Mouse (Mus musculus) heart, embryonic 13.5 days (tissue): Measurements from ENCODE around the gene Fbxo41. TPM values are rescaled to one million over a fixed set of nuclear protein-coding genes. Genes with fewer than 3 reads are reported as not detected.

Experiments used
- ATAC-seq: fragments of 200-750 bp; cut with Nextera tagmentation; 2 replicates; pipeline ENCODE4 v1.8.0; 2017; ENCODE audit warnings: moderate TSS enrichment; ENCODE audit not compliant: insufficient number of reproducible peaks, low FRiP score, low TSS enrichment; ENCODE audit errors: extremely low read depth
- H3K27ac ChIP-seq: fragments of 300-500 bp; sonication (generic); replicated peaks from 2 replicates; pipeline ENCODE4 v1.5.1; 2015; ENCODE audit warnings: moderate library complexity, mild to moderate bottlenecking, inconsistent platforms
- H3K27me3 ChIP-seq: fragments of 300-500 bp; sonication (generic); replicated peaks from 2 replicates; pipeline ENCODE4 v1.6.1; 2015; ENCODE audit warnings: mild to moderate bottlenecking, inconsistent platforms
- H3K36me3 ChIP-seq: fragments of 300-500 bp; sonication (generic); 2 replicates; pipeline ENCODE4 v1.6.1; 2015; ENCODE audit warnings: mild to moderate bottlenecking, inconsistent platforms
- H3K4me1 ChIP-seq: fragments of 300-500 bp; sonication (generic); 2 replicates; pipeline ENCODE4 v1.6.1; 2015; ENCODE audit warnings: inconsistent platforms
- H3K4me2 ChIP-seq: fragments of 300-500 bp; sonication (generic); 2 replicates; pipeline ENCODE4 v1.6.1; 2015; ENCODE audit warnings: inconsistent platforms, mild to moderate bottlenecking, moderate library complexity
- H3K4me3 ChIP-seq: fragments of 300-500 bp; sonication (generic); 2 replicates; pipeline ENCODE4 v1.5.1; 2015; ENCODE audit warnings: moderate library complexity, mild to moderate bottlenecking, inconsistent platforms
- H3K9ac ChIP-seq: fragments of 300-500 bp; sonication (generic); 2 replicates; pipeline ENCODE4 v1.6.1; 2015; ENCODE audit warnings: inconsistent platforms, mild to moderate bottlenecking, moderate library complexity
- H3K9me3 ChIP-seq: fragments of 300-500 bp; sonication (generic); 2 replicates; pipeline ENCODE4 v1.6.1; 2016; ENCODE audit warnings: inconsistent platforms
- WGBS: fragments of 180-500 bp; shearing (Covaris S2); methylation state at CpG from one replicate; pipeline ENCODE4 v1.1.7; 2015; ENCODE audit warnings: mixed read lengths; 5-methylcytosine and 5-hydroxymethylcytosine counted together
- polyA plus RNA-seq: library from polyadenylated mRNA; unstranded; fragments of >200 nt; fragmentation: Nextera tagmentation; extraction: Ambion mirVana; gene quantifications from 2 replicates; pipeline ENCODE4 v1.2.1, GENCODE M21; 2015

Gene Fbxo41
- polyA plus RNA-seq, 1 experiment from 2014 or later = 0.05 TPM

DNA sequence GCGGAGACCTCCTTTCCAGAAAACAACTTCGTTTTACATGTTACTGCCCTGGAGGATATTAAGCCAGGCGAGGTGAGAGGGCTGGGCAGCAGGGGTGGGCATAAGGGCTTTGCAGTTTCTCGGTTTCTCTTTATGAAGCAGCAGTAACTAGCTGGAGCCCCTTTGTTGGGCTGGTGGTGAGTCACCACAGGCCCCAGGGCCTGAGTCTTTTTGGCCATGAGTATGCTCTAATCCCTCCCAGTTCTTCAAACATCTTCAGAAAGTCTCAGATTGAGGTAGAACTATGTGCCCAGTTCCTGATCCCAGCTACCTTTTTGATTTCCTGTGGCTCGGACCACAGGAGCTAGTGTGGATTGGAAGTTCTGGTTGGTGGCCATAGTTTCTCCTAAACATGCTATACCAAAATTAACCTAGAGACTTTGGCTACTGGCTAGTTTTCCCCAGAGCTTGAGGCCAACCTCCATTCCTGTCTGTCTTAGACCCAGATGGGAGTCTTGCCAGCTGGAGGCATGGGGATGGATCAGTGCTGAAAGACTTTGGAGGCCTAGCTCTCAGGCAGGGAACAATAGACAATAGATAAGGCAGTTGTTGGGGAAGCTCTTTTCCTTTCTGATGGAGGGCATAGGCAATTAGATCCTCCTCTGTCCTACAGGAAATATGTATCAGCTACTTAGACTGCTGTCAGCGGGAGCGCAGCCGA, 58.4 kb downstream of the Fbxo41 start:
- WGBS = 81% methylated on average over 8 of the region's 8 CpGs
- H3K27me3 ChIP-seq = no peaks in the 10 kb centered on the region
- no peaks in the 10 kb centered on the region for H3K9me3 ChIP-seq
- no peak overlapping the region for H3K4me2 ChIP-seq
- no peak overlapping the region for H3K27ac ChIP-seq
- no peak overlapping the region for H3K4me3 ChIP-seq
- 0 out of 2 replicates have a peak, but pooled peaks cover 4% of the 10 kb centered on the region for H3K4me1 ChIP-seq
- no peak overlapping the region for H3K9ac ChIP-seq
- no peak for ATAC-seq
- peaks cover 88% of the 10 kb centered on the region for H3K36me3 ChIP-seq

DNA sequence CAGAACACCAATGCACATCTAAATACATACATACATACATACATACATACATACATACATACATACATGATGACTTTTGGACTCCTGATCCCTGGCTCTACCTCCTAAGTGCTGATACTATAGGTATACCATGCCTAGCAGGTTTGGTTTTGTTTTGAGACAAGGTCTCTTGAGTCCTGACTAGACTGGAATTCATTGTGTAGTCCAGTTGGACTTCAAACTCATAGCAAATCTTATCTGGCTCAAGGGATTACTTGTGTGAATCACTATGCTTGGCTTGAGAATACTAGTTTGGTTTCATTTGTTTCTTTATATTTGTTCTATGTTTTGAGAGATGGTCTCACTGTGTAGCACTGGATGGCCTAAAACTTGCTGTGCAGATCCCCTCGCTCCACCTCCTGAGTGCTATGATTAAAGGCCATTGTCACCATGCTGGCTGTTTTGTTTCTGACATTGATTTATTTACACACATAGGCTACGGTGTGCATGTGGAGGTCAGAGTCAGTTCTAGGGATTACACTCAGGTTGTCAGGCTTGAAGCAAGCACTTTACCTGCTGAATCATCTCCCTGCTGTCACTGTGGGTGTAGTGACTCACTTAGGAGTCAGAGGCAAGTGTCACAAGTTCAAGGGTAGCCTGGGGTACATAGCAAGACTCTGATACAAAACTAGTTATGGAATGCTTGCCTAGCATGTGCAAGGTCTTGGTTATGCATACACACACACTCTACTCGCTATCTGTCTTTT, 59.1 kb downstream of the Fbxo41 start:
- ATAC-seq = no peak
- Histone ChIP-seq H3K4me1 (0 out of 2 replicates have a peak, but pooled peaks cover 4% of the 10 kb centered on the region), H3K27ac (no peak overlapping the region), H3K36me3 (peaks cover 96% of the 10 kb centered on the region), H3K4me2 (no peak overlapping the region), H3K9me3 (no peaks in the 10 kb centered on the region), H3K9ac (no peak overlapping the region), H3K27me3 (no peaks in the 10 kb centered on the region), H3K4me3 (no peak overlapping the region)
- 86% methylated on average over 3 of the region's 3 CpGs for WGBS

DNA sequence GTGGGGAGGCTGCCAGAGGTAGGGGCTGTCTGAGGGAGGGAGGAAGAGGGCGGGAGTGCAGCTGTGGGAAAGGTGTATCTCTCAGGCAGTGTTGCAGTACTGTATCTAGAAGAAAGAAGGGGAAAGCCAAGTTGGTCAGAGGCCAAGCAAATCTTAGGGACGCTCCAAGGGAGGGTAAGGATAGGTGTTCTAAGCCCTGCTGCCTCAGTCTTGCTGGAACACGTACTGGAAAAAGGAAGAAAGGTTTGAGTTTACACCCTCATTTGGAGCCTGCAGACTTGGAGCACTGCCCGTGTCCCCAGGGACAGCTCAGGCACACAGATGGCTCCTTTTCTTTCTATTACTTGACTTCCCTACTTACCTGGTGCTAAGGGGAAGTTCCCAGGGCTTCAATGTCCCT, 61.7 kb downstream of the Fbxo41 start:
- H3K4me2 ChIP-seq = no peak overlapping the region
- H3K27ac ChIP-seq = no peak overlapping the region
- H3K36me3 ChIP-seq = peaks cover 79% of the 10 kb centered on the region
- no peak overlapping the region for H3K4me3 ChIP-seq
- WGBS = 80% methylated on average over 4 of the region's 4 CpGs
- no peak overlapping the region for H3K9ac ChIP-seq
- H3K9me3 ChIP-seq = no peaks in the 10 kb centered on the region
- H3K27me3 ChIP-seq = no peaks in the 10 kb centered on the region
- no peak for ATAC-seq
- 0 out of 2 replicates have a peak, but pooled peaks cover 8% of the 10 kb centered on the region for H3K4me1 ChIP-seq

GRCm38 (mm10) chr6:85436631-85437030, 66.2 kb downstream of the Fbxo41 start:
- Histone ChIP-seq H3K9ac (no peak overlapping the region), H3K9me3 (no peaks in the 10 kb centered on the region), H3K4me3 (no peak overlapping the region), H3K4me1 (peaks cover 23% of the 10 kb centered on the region), H3K27ac (no peak overlapping the region), H3K27me3 (no peaks in the 10 kb centered on the region), H3K4me2 (no peak overlapping the region), H3K36me3 (peaks cover 36% of the 10 kb centered on the region)
- WGBS = 77% methylated on average over 5 of the region's 6 CpGs
- no peak for ATAC-seq

- Histone ChIP-seq H3K9ac (no peak overlapping the region), H3K36me3 (peaks cover 31% of the 10 kb centered on the region), H3K27me3 (no peaks in the 10 kb centered on the region), H3K9me3 (no peaks in the 10 kb centered on the region), H3K4me3 (no peak overlapping the region), H3K27ac (no peak overlapping the region), H3K4me2 (no peak overlapping the region), H3K4me1 (peaks cover 23% of the 10 kb centered on the region)
- WGBS = 67% methylated on average over 1 of the region's 1 CpGs
- ATAC-seq = no peak
Measured at GRCm38 (mm10) chr6:85436204-85436603, 66.6 kb downstream of the Fbxo41 start.

DNA sequence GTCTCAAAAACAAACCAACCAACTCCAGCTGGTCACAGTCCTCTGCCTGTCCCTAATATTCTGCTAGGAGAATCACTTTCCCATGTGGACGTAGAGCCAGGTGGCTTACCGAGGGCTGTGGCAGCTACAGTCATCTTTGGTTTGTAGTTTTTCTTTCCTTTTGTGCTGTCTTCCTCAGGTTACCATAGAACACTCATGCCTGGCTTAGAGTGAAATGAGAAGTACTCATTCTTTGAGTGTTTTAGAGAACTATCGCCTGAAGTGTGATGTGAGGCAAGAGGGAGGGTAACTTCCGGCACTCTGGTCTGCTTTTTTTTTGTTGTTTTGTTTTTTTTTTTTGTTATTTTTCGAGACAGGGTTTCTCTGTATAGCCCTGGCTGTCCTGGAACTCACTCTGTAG, 68.9 kb downstream of the Fbxo41 start:
- Histone ChIP-seq H3K9me3 (no peaks in the 10 kb centered on the region), H3K36me3 (peaks cover 8% of the 10 kb centered on the region), H3K4me3 (no peak overlapping the region), H3K4me1 (peaks cover 20% of the 10 kb centered on the region), H3K27ac (no peak overlapping the region), H3K27me3 (0 out of 2 replicates have a peak, but pooled peaks cover 3% of the 10 kb centered on the region), H3K9ac (no peak overlapping the region), H3K4me2 (no peak overlapping the region)
- no peak for ATAC-seq
- WGBS = 68% methylated on average over 5 of the region's 5 CpGs

DNA sequence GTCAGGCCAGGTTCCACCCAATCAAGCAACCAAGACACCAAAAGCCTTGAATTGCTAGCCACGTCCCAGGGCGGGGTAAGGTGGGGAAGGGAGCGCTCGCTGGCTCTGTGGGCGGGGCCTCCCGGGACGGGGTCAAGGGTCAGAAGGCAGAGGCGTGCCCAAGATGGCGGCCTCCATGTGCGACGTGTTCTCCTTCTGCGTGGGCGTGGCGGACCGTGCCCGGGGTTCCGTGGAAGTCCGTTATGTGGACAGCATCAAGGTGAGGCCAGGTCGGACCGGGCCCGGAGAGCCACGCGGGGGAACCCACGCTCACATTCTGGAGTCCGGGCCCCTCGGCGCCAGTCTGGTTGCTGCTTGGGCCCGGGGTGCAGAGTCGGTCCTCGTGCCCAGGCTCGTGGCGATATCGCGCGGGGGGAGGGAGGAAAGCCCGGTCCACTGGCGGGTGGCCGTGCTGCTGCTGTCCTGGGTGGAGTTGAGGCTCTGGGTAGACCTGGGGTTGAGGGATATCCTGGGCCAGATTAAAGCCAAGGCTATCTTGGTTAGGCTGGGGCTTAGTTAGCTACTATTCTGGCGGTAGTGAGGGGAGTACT, 70.9 kb downstream of the Fbxo41 start, which contains the start of gene Smyd5:
TSS of gene Smyd5 (plus strand) at position 148 of the 590 bp plus-strand sequence.
- 1% methylated on average over 39 of the region's 39 CpGs for WGBS
- peak; percentile 58; the same call in 1 of the 2 replicates for ATAC-seq
- H3K9me3 ChIP-seq = no peaks in the 10 kb centered on the region
- peak within 1 kb of the TSS; percentile 98 for H3K4me3 ChIP-seq
- H3K9ac ChIP-seq = peak within 1 kb of the TSS; percentile 83
- peak within 1 kb of the TSS; percentile 79 for H3K4me2 ChIP-seq
- peaks cover 17% of the 10 kb centered on the region for H3K27me3 ChIP-seq
- peaks cover 20% of the 10 kb centered on the region for H3K4me1 ChIP-seq
- no peak within 1 kb of the TSS for H3K27ac ChIP-seq
- no peaks in the 10 kb centered on the region for H3K36me3 ChIP-seq

DNA sequence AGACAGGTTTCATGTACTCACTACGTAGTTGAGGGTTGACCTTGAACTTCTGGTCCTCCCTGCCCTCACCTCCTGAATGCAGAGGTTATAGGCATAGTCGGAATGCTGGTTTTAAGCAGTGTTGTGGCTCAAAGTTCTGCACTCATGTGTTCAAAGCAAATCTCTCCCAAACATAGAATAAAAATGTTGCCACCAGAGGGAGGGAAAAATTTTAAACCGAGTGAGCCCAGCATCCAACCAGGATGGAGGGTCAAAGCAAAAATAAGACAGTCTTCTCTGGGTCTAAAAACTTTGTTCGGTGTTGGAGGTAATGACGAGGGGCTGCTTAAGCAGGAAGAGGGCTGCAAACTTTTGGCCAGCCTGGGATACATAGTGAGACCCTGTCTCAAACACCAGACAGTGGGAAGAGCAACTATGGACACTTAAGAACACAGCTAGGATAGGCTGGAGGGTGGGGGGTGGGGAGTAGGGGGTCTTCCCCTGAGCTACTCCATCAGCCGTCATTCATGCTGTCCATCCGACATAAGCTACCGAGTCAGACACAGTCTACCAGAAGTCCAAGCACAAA, 71.4 kb downstream of the Fbxo41 start:
- Histone ChIP-seq H3K36me3 (no peaks in the 10 kb centered on the region), H3K4me2 (peak overlapping the region; percentile 79), H3K9ac (peak overlapping the region; percentile 83), H3K27me3 (peaks cover 22% of the 10 kb centered on the region), H3K4me3 (peak overlapping the region; percentile 98), H3K4me1 (peaks cover 18% of the 10 kb centered on the region), H3K27ac (no peak overlapping the region), H3K9me3 (no peaks in the 10 kb centered on the region)
- WGBS = 47% methylated on average over 8 of the region's 8 CpGs
- no peak for ATAC-seq

- WGBS = 11% methylated on average over 28 of the region's 28 CpGs
- Histone ChIP-seq H3K27me3 (peaks cover 76% of the 10 kb centered on the region), H3K27ac (no peak within 1 kb of the TSS), H3K9me3 (no peaks in the 10 kb centered on the region), H3K4me3 (peak within 1 kb of the TSS; percentile 15), H3K9ac (no peak within 1 kb of the TSS; the same call in 1 of the 2 replicates), H3K4me2 (peak within 1 kb of the TSS; percentile 54), H3K36me3 (no peaks in the 10 kb centered on the region), H3K4me1 (peaks cover 8% of the 10 kb centered on the region)
- no peak for ATAC-seq
Measured at GRCm38 (mm10) chr6:85423836-85424379, 78.9 kb downstream of the Fbxo41 start, which contains the start of gene Noto. Noto (plus strand) TSS chr6:85423886.
